Mouse (Mus musculus) G1E (cell line): ENCODE data around the gene Rgl1.

ENCODE experiments used
- CTCF ChIP-seq: IDR thresholded peaks from 2 replicates; pipeline ENCODE4 v1.5.1; 2012; ENCODE audit warnings: low read depth, low read length, inconsistent platforms, mixed read lengths
- GATA2 ChIP-seq: IDR thresholded peaks from 2 replicates; pipeline ENCODE4 v1.6.1; 2012; ENCODE audit warnings: low read depth, low read length, inconsistent platforms, borderline replicate concordance
- POLR2AphosphoS5 ChIP-seq: IDR thresholded peaks from 2 replicates; pipeline ENCODE4 v1.6.1; 2012; ENCODE audit warnings: low read depth, low read length, inconsistent platforms; ENCODE audit not compliant: insufficient replicate concordance

- TF ChIP-seq CTCF: no peak
- no peak for TF ChIP-seq POLR2AphosphoS5
- no peak for TF ChIP-seq GATA2
These were observed 62.2 kb downstream of the Rgl1 start for GRCm38 (mm10) chr1:152703941-152704340.
